Comparison of ENCODE assay signal across 8 mouse cellular contexts in the genomic region with DNA sequence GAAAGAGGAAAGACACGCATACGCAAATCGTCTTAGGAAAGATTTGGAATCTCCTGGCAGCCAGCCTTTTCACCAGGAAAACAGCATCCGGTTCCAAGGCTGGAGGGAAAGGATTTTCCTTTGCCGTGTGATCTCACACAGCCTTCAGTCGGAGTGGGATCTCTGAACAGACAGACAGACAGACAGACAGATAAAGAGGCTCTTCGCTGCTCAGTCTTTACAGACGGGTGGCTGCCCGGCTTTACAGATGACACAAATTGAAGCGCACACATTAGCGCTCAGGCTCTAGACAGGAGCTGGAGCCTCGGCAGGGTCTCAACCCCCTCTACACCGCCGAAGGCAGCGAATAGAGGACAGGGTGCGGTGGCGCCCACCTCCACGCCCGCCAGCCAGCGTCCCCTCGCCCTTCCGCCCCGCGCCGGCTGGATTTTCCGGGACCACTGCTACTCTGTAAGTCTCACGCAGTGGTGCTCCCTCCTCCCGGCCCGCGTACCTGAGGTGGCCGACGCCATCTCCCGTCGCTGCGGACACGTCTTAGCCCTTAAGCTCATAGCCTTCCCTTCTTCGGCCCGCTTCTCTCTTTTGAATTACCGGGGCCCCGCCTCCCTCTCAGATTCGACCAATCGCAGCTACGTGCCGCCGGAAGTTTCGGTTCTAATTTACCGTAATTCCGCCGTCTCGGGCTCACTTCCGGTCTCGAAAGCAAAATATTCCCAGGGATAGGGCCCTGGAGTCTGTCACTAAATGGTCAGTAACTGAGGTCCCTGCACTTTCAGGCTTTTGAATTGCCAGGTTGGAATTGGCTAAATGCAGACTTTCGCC. TPM values are rescaled to one million over a fixed set of nuclear protein-coding genes. Genes with fewer than 3 reads are reported as not detected.
DNase-seq lines count a peak whose midpoint lies in the region; ATAC-seq lines count a peak whose summit lies in the region.

A gene (minus strand): TSS at position 621 of the 822 bp plus-strand sequence.

- peak; percentile 94 for ATAC-seq in erythroblast, adult 5-6 weeks (replicated peaks; ENCODE audit: low FRiP score, poor library complexity, severe bottlenecking)
- ATAC-seq in heart, embryonic 11.5 days (replicated peaks; ENCODE audit: insufficient number of reproducible peaks, low FRiP score, low TSS enrichment), result peak; percentile 86
- peak; percentile 86 for ATAC-seq in kidney, embryonic 15.5 days (replicated peaks; ENCODE audit: low FRiP score)
- ATAC-seq in liver, embryonic 13.5 days (ENCODE audit: low read depth), result peak; percentile 91
- peak; percentile 87 for ATAC-seq in stomach, embryonic 14.5 days (ENCODE audit: insufficient number of reproducible peaks, insufficient read depth, low FRiP score, low read depth)

- no peaks in the 10 kb centered on the region for H3K4me1 ChIP-seq in heart, embryonic 11.5 days (ENCODE audit: control insufficient read depth, insufficient read depth, low read length)
- peaks cover 22% of the 10 kb centered on the region for H3K4me1 ChIP-seq in kidney, embryonic 15.5 days
- peaks cover 44% of the 10 kb centered on the region for H3K4me1 ChIP-seq in liver, embryonic 13.5 days (replicated peaks)
- peaks cover 6% of the 10 kb centered on the region for H3K4me1 ChIP-seq in stomach, embryonic 14.5 days (ENCODE audit: control insufficient read depth, insufficient read depth, low read length)

- H3K9me3 ChIP-seq in heart, embryonic 11.5 days (replicated peaks; ENCODE audit: control insufficient read depth, low read length), result no peaks in the 10 kb centered on the region
- 0 out of 2 replicates have a peak, but pooled peaks cover 2% of the 10 kb centered on the region for H3K9me3 ChIP-seq in kidney, embryonic 15.5 days (replicated peaks)
- no peaks in the 10 kb centered on the region for H3K9me3 ChIP-seq in liver, embryonic 13.5 days (replicated peaks)
- no peaks in the 10 kb centered on the region for H3K9me3 ChIP-seq in stomach, embryonic 14.5 days (ENCODE audit: control insufficient read depth, low read depth, low read length)

- H3K27ac ChIP-seq in heart, embryonic 11.5 days (ENCODE audit: low read depth, low read length), result peak within 1 kb of the TSS; percentile 62
- H3K27ac ChIP-seq in kidney, embryonic 15.5 days, result peak within 1 kb of the TSS; percentile 88
- H3K27ac ChIP-seq in liver, embryonic 13.5 days, result peak within 1 kb of the TSS; percentile 88
- H3K27ac ChIP-seq in stomach, embryonic 14.5 days (ENCODE audit: low read length), result peak within 1 kb of the TSS; percentile 48; the same call in 1 of the 2 replicates

- 1% methylated on average over 53 of the region's 53 CpGs for WGBS in heart, embryonic 11.5 days (ENCODE audit: insufficient replicate concordance)
- under 1% methylated on average over 52 of the region's 53 CpGs for WGBS in kidney, embryonic 15.5 days
- WGBS in liver, embryonic 13.5 days (ENCODE audit: insufficient replicate concordance), result under 1% methylated on average over 53 of the region's 53 CpGs
- WGBS in stomach, embryonic 14.5 days, result under 1% methylated on average over 53 of the region's 53 CpGs

- H3K4me3 ChIP-seq in heart, embryonic 11.5 days (ENCODE audit: low read depth, low read length), result peak within 1 kb of the TSS; percentile 76
- peak within 1 kb of the TSS; percentile 85 for H3K4me3 ChIP-seq in kidney, embryonic 15.5 days (replicated peaks)
- H3K4me3 ChIP-seq in liver, embryonic 13.5 days (replicated peaks), result peak within 1 kb of the TSS; percentile 91
- peak within 1 kb of the TSS; percentile 62 for H3K4me3 ChIP-seq in stomach, embryonic 14.5 days (ENCODE audit: low read depth, low read length)

- peak; percentile 90 for DNase-seq in CD4-positive, CD25-positive, alpha-beta regulatory T cell, adult 2 months (ENCODE audit: low read depth, low spot score)
- peak; percentile 94 for DNase-seq in brain, adult 2 months (ENCODE audit: low read depth, low spot score)
- peak; percentile 84 for DNase-seq in liver, embryonic 13.5 days
- peak; percentile 83 for DNase-seq in natural killer cell, adult 2 months (ENCODE audit: low spot score in 2 of 2)

- peak within 1 kb of the TSS; percentile 71 for H3K4me2 ChIP-seq in heart, embryonic 11.5 days
- H3K4me2 ChIP-seq in kidney, embryonic 15.5 days, result peak within 1 kb of the TSS; percentile 71
- H3K4me2 ChIP-seq in liver, embryonic 13.5 days, result peak within 1 kb of the TSS; percentile 82
- peak within 1 kb of the TSS; percentile 60 for H3K4me2 ChIP-seq in stomach, embryonic 14.5 days (replicated peaks; ENCODE audit: low read depth, low read length)

- H3K9ac ChIP-seq in heart, embryonic 11.5 days (ENCODE audit: low read depth, low read length), result peak within 1 kb of the TSS; percentile 90
- peak within 1 kb of the TSS; percentile 78 for H3K9ac ChIP-seq in kidney, embryonic 15.5 days
- peak within 1 kb of the TSS; percentile 95 for H3K9ac ChIP-seq in liver, embryonic 13.5 days
- H3K9ac ChIP-seq in stomach, embryonic 14.5 days (replicated peaks; ENCODE audit: low read depth, low read length), result peak within 1 kb of the TSS; percentile 54

- H3K27me3 ChIP-seq in heart, embryonic 11.5 days (ENCODE audit: control insufficient read depth, insufficient read depth, low read length), result no peaks in the 10 kb centered on the region
- no peaks in the 10 kb centered on the region for H3K27me3 ChIP-seq in kidney, embryonic 15.5 days
- no peaks in the 10 kb centered on the region for H3K27me3 ChIP-seq in liver, embryonic 13.5 days
- no peaks in the 10 kb centered on the region for H3K27me3 ChIP-seq in stomach, embryonic 14.5 days (ENCODE audit: control insufficient read depth, insufficient read depth, low read length)

- peaks cover 6% of the 10 kb centered on the region; the same call in 1 of the 2 replicates for H3K36me3 ChIP-seq in heart, embryonic 11.5 days (ENCODE audit: control insufficient read depth, insufficient read depth, low read length)
- H3K36me3 ChIP-seq in kidney, embryonic 15.5 days, result peaks cover 21% of the 10 kb centered on the region
- H3K36me3 ChIP-seq in liver, embryonic 13.5 days, result peaks cover 34% of the 10 kb centered on the region
- no peaks in the 10 kb centered on the region; the same call in 1 of the 2 replicates for H3K36me3 ChIP-seq in stomach, embryonic 14.5 days (ENCODE audit: control insufficient read depth, insufficient read depth, low read length)

RNA-seq across cellular contexts. Expression of the gene that starts here (rescaled TPM):
- total RNA-seq in erythroblast, adult 5-6 weeks (2015; ENCODE audit: low replicate concordance), result 50.5 and 71.7 TPM in 2 replicates
- 57.3 and 83.1 TPM in 2 replicates for total RNA-seq in erythroblast, adult 5-6 weeks (2017; ENCODE audit: low replicate concordance)
- 97.7 and 103 TPM in 2 replicates for polyA plus RNA-seq in heart, embryonic 11.5 days (2014; fragmentation: Nextera tagmentation; extraction: Ambion mirVana)
- polyA plus RNA-seq in kidney, embryonic 15.5 days (2015; fragmentation: Nextera tagmentation; extraction: Ambion mirVana), result 136 and 141 TPM in 2 replicates
- polyA plus RNA-seq in liver, embryonic 13.5 days (2015; fragmentation: Nextera tagmentation; extraction: Ambion mirVana), result 109 and 122 TPM in 2 replicates
- polyA plus RNA-seq in stomach, embryonic 14.5 days (2014; fragmentation: Nextera tagmentation; extraction: Ambion mirVana), result 116 and 117 TPM in 2 replicates

Comparison
In these comparisons a context has a peak if more than half of its experiments do, and no peak if none do; other contexts are left out.
1. Peak in every context shown above with its lines: DNase-seq, ATAC-seq, H3K4me3 ChIP-seq and H3K27ac ChIP-seq.